Mouse (Mus musculus) MEL-GATA-1-ER (cell line): ENCODE measurements around the gene Vmn1r188.
"Not testable (repeated sequence)": the region's sequence is repeated elsewhere in the genome, so short reads cannot be mapped to it uniquely, and the experiment has no call there.

ENCODE experiments used
- DNase-seq: peaks from one replicate; pipeline ENCODE4 v3.0.0-alpha.2; 2012; ENCODE audit warnings: low read depth; ENCODE audit errors: extremely low read depth

Vmn1r188 gene

DNA sequence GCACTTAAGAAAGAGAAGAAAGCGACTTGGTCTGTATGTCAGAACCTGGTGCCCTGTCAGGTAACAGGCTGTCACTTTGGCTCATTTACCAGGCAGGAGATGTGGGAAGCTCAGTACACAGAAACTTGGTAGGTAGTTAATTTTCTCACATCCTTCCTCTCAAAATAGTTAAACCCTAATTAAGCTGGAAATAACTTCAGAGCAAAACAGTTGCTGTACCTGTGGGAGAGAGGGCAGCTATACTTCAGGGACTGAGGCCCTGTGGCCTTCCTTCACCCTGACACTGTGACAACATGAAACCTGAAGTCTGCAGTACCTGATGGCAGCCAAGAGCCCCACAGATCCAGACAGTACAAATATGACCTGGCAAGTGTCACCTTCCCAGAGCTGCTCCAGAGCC, at the start of gene Vmn1r188:
Gene Vmn1r188 (plus strand): TSS at position 301 of the 400 bp plus-strand sequence.
- DNase-seq: not testable (repeated sequence)

DNA sequence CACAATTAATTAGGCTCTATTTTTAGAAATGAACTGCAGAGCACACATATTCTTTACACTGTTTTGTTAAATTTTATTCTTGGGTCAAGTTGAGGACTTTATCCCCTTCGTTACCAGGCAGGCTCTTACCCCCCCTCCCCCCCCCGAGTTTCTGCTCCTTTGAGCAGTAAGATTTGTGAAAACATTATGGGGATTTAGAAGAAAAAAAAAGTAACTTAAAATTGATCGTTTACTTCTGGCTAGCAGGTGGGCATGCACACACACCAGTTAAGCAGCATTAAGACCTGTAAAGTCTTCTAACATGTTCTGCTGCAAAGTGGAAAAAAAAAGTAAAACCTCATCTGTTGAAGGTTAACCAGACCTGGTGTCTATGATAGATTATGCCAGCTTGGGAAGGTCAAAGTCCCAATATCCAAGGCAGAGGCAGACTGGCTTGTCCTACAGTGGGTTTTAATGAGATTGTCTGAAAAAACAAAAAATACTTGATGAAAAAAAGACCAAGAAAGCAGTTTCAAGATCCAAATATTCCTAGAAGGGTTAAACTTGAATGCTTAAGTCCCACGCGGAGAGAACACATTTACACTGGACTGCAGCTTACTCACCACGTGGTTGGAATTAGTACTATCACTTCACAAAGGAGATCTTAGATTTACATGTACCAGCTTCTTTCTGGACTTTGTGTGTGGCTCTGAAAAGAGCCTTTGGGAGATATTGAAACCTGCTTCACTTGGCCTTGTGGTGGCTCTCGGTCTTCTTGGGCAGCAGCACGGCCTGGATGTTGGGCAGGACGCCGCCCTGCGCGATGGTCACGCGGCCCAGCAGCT, 49.6 kb upstream of the Vmn1r188 start:
- DNase-seq: no peak

- DNase-seq: peak; percentile 99
Observed at GRCm38 (mm10) chr13:22035267-22036148, 48.7 kb upstream of the Vmn1r188 start, which contains the start of the genes Hist1h2ah and Hist1h2bk. Gene Hist1h2ah, minus strand, starts transcription at chr13:22035568. Gene Hist1h2bk, plus strand, starts transcription at chr13:22035870.

GRCm38 (mm10) chr13:22036149-22036956, 47.9 kb upstream of the Vmn1r188 start:
- DNase-seq: peak; percentile 70

GRCm38 (mm10) chr13:22036986-22037385, 47.3 kb upstream of the Vmn1r188 start:
- no peak for DNase-seq

- DNase-seq: no peak
Observed at GRCm38 (mm10) chr13:22037415-22037814, 46.8 kb upstream of the Vmn1r188 start.

DNA sequence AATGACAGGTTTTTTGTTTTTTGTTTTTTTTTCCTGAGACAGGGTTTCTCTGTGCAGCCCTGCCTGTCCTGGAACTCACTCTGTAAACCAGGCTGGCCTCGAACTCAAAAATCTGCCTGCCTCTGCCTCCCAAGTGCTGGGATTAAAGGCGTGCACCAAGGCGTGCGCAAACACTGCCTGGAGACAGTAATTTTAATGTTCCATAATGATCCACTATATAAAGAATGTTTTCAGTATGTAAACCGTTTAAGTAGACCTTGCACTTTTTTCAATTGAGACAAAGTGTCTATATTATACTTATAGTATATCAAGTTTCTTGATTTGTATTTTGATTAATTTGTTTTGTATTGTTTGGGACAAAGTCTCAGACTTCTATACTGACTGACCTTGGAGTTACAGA, 44.9 kb upstream of the Vmn1r188 start:
- no peak for DNase-seq

DNA sequence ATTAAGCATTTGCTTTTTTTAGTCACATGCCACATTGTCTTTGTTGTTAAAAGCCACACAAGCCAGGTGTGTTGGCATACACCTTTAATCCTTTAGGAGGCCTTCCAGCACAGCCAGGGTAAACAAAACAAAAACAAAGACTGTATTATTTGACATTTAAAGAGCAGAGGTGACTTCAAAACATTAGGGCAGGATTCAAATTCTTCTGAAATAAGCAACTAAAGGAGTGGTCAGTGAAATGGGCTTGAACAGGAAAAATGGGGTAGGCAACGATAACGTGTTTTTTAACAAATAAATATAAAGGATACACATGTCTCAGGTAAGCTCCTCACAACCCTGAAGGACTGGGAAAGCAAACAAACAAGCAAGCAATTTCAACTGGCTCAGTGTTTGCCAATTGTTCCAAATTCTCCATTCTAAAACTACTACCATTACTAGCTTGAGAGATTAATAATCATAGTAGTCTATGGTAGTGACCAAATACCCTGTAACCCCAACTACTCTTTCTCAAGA, 44.2 kb upstream of the Vmn1r188 start:
- DNase-seq: no peak

- peak; percentile 86 for DNase-seq
Observed at GRCm38 (mm10) chr13:22040464-22041141, 43.6 kb upstream of the Vmn1r188 start.

DNA sequence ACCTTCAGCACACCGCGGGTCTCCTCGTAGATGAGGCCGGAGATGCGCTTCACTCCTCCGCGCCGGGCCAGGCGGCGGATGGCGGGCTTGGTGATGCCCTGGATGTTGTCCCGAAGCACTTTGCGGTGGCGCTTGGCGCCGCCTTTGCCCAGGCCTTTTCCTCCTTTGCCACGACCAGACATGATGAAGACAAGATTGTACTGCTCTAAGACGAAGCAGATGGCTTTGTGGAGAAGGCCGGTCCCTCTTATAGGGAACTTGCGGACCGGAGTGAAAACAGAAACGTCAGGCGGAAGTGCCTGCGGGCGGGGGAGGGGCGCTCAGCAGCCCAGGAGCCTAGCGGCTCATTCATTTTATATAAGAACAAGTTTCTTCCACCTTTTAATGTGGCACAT, 43.1 kb upstream of the Vmn1r188 start, which contains the start of gene Hist1h4i:
Gene Hist1h4i (minus strand): TSS at position 221 of the 395 bp plus-strand sequence.
- peak; percentile 89 for DNase-seq

GRCm38 (mm10) chr13:22041651-22042567, 42.3 kb upstream of the Vmn1r188 start:
- DNase-seq: no peak

- DNase-seq: peak; percentile 99
Observed at GRCm38 (mm10) chr13:22042568-22043502, 41.4 kb upstream of the Vmn1r188 start, which contains the start of the genes Hist1h2ag and Hist1h2bj. Gene Hist1h2ag, minus strand, starts transcription at chr13:22042944. Gene Hist1h2bj, plus strand, starts transcription at chr13:22043214.

DNA sequence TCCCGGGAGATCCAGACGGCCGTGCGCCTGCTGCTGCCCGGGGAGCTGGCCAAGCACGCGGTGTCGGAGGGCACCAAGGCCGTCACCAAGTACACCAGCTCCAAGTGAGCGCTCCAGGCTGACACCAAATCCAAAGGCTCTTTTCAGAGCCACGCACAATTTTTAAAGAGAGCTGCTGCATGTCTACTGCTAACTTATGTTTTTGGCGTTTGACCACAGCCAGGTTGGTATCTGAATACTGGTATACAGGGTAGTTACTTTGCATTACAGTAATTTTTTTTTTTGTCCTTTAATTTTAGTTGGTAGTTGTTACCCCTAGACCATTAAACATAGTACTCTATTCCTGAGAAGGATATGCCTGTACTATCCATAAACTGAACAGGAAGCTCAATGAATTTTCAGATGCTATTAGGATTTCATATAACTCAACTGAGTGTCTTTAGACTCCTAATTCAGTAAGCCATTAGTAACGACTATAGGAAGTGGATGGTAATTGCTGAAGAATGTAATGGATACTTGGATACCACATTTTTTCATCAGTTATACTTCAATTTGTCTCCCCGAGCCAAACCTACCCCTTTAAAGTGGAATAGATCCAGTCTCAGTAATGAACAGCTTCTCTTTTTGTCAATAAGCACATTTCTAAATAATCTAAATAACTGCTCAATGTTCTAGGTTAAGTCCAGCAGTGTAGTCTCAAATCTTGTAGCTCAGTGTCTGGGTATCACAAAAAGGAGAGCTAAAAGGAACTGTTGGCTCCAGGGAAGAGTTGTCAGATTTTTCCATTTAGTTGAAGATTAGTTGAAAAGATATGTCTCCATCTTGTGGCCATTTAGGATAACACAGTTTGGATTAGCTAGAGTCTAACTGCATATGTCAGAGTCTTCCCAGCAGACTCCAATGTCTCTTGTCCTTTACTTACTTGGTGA, 40.5 kb upstream of the Vmn1r188 start:
- peak; percentile 72 for DNase-seq

DNA sequence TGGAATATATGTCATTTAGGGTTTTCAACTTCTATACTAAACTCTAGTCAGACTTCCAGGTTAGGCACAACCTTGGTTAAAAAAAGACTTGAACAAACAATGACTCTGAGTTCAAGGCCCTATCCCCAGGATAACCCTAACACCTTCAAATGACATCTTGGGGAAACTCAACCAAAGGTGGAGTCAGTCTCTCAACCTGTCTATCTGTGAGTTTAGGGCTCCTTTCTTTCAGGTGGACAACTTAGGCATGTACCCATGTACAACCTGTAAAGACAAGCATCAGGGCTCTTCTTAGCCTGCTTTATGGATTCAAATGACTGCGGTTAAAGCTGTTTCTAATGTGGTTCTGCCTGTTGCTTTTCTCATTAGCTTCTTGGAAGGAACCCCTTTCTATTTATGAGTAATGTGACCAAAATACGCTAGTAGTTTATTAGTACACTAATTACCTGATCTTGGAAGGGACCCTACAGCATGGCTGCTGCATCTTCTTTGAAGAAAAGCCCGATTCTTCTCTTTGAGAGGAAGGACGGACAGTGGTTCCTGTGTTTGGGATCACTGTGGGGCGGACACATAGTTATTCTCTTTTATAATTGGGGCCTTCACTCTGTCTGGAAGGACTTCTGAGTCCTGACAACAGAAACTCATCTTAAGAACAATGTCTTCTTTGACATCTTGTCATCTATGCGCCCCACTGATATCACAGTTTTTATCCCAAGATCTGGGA, 39.6 kb upstream of the Vmn1r188 start:
- no peak for DNase-seq

DNA sequence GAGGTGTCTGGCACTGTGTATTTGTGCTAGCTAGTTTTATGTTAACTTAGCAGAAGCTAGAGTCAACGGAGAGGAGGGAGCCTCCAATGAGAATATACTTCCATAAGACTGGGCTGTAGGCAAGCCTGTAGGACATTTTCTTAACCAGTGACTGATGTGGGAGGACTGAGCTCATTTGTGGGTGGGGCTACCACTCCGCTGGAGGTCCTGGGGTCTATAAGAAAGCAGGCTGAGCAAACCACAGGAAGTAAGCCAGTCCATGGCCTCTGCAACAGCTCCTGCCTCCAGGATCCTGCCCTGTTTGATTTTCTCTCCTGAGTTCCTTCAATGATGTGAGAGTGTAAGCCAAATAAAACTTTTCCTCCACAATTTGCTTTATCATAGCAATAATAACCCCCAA, 38.9 kb upstream of the Vmn1r188 start:
- no peak for DNase-seq

DNA sequence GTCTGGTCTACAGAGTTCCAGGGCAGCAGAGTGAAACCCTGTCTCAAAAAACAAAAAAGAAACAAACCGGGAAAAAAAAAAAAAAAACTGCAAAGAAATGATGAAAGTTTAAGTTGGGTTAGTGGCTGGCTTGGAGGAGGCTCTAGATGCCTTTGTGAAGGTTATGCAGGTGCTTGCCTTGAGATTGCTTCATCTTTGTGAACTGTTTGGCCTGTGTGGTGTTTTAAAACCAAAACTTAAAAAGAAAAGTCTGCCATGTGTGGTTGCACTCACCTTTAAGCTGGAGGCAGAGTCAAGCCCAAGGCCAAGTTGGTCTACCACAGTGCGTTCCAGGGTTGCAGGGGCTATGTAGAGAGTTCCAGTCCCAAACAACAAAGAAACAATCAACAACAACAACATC, 35.2 kb upstream of the Vmn1r188 start:
- DNase-seq: no peak
